Mouse (Mus musculus): Measurements from ENCODE around the gene Rtn4rl2. TPM values are rescaled to one million over a fixed set of nuclear protein-coding genes. Genes with fewer than 3 reads are reported as not detected.

The Rtn4rl2 gene
- polyA plus RNA-seq, 1 experiment = 2.7 TPM

GRCm38 (mm10) chr2:84822552-84822951, 64.0 kb downstream of the Rtn4rl2 start, which contains the start of gene Smtnl1:
Smtnl1 (minus strand) TSS chr2:84822652.
- H3K4me3 ChIP-seq (replicated peaks; ENCODE audit: extremely low read depth, low read depth, low read length) = no peak within 1 kb of the TSS
- 40% methylated on average over 13 of the region's 13 CpGs for WGBS
- no peak for DNase-seq
- no peak for TF ChIP-seq CTCF (IDR thresholded peaks at IDR 0.05; ENCODE audit: insufficient read depth, low read length)
- TF ChIP-seq POLR2A (IDR thresholded peaks at IDR 0.05; ENCODE audit: borderline replicate concordance, extremely low read depth, low read depth, low read length) = no peak
- H3K4me1 ChIP-seq (ENCODE audit: control insufficient read depth, insufficient read depth, low read length) = peaks cover 2% of the 10 kb centered on the region; the same call in 1 of the 2 replicates

Other genes starting within 250 kb of the Rtn4rl2 start
- 86.2 and 130 TPM in 2 replicates for gene Ctnnd1, start 235.9 kb downstream of the Rtn4rl2 start, polyA plus RNA-seq (2012; rRNA removed)
- gene Btbd18, start 227.6 kb downstream of the Rtn4rl2 start, polyA plus RNA-seq (2012; rRNA removed) = 0.05 TPM in 1 of 2 replicates, not detected in the other
- gene Selenoh, start 215.9 kb downstream of the Rtn4rl2 start, polyA plus RNA-seq (2012; rRNA removed) = 40.4 and 51.7 TPM in 2 replicates
- not detected in 2 replicates for gene Gm28635, start 208.7 kb downstream of the Rtn4rl2 start, polyA plus RNA-seq (2012; rRNA removed)
- 6.9 and 8.9 TPM in 2 replicates for gene Med19, start 208.3 kb downstream of the Rtn4rl2 start, polyA plus RNA-seq (2012; rRNA removed)
- gene Tmx2, start 207.6 kb downstream of the Rtn4rl2 start, polyA plus RNA-seq (2012; rRNA removed) = 41.8 and 57.7 TPM in 2 replicates
- gene Zdhhc5, start 171.5 kb downstream of the Rtn4rl2 start, polyA plus RNA-seq (2012; rRNA removed) = 34.6 and 41.4 TPM in 2 replicates
- 6.0 and 10.3 TPM in 2 replicates for gene Clp1, start 159.4 kb downstream of the Rtn4rl2 start, polyA plus RNA-seq (2012; rRNA removed)
- gene Ypel4, start 152.7 kb downstream of the Rtn4rl2 start, polyA plus RNA-seq (2012; rRNA removed) = 1.6 and 2.0 TPM in 2 replicates
- gene Gm19426, start 143.1 kb downstream of the Rtn4rl2 start, polyA plus RNA-seq (2012; rRNA removed) = 1.8 and 4.1 TPM in 2 replicates
- gene Serping1, start 111.3 kb downstream of the Rtn4rl2 start, polyA plus RNA-seq (2012; rRNA removed) = 822 and 853 TPM in 2 replicates
- 45.0 and 47.0 TPM in 2 replicates for gene Ube2l6, start 87.9 kb downstream of the Rtn4rl2 start, polyA plus RNA-seq (2012; rRNA removed)
- 3.5 TPM in 1 of 2 replicates, not detected in the other for gene Smtnl1, start 64.1 kb downstream of the Rtn4rl2 start, polyA plus RNA-seq (2012; rRNA removed)
- 20.2 and 25.1 TPM in 2 replicates for gene Timm10, start 59.7 kb downstream of the Rtn4rl2 start, polyA plus RNA-seq (2012; rRNA removed)
- gene Slc43a1, start 47.9 kb downstream of the Rtn4rl2 start, polyA plus RNA-seq (2012; rRNA removed) = 3.9 and 7.5 TPM in 2 replicates
- gene Slc43a3, start 49.9 kb upstream of the Rtn4rl2 start, polyA plus RNA-seq (2012; rRNA removed) = 325 and 376 TPM in 2 replicates
- gene Prg2, start 93.8 kb upstream of the Rtn4rl2 start, polyA plus RNA-seq (2012; rRNA removed) = 0.15 and 1.2 TPM in 2 replicates
- not detected in 2 replicates for gene Prg3, start 101.5 kb upstream of the Rtn4rl2 start, polyA plus RNA-seq (2012; rRNA removed)
- gene Ssrp1, start 150.5 kb upstream of the Rtn4rl2 start, polyA plus RNA-seq (2012; rRNA removed) = 72.9 and 97.8 TPM in 2 replicates
- gene P2rx3, start 150.8 kb upstream of the Rtn4rl2 start, polyA plus RNA-seq (2012; rRNA removed) = 0.20 and 0.27 TPM in 2 replicates
- 208 and 218 TPM in 2 replicates for gene Tnks1bp1, start 161.3 kb upstream of the Rtn4rl2 start, polyA plus RNA-seq (2012; rRNA removed)
- gene Aplnr, start 249.5 kb upstream of the Rtn4rl2 start, polyA plus RNA-seq (2012; rRNA removed) = 62.0 and 66.0 TPM in 2 replicates

Measured in lung, adult 2 months (tissue).